Mouse (Mus musculus) lung, adult 2 months (tissue): ENCODE data around the gene Gm30191. TPM values are rescaled to one million over a fixed set of nuclear protein-coding genes. Genes with fewer than 3 reads are reported as not detected.
"Not testable (repeated sequence)": the region's sequence is repeated elsewhere in the genome, so short reads cannot be mapped to it uniquely, and the experiment has no call there.

ENCODE experiments used
- DNase-seq: peaks from one replicate; pipeline ENCODE4 v3.0.0; 2022
- H3K4me1 ChIP-seq: fragments of 200-500 bp; 2 replicates; pipeline ENCODE4 v1.6.1; 2011; ENCODE audit warnings: low read length; ENCODE audit not compliant: control insufficient read depth, insufficient read depth
- H3K4me3 ChIP-seq: fragments of 200-500 bp; replicated peaks from 2 replicates; pipeline ENCODE3; 2011; ENCODE audit warnings: low read depth, mild to moderate bottlenecking, control low read depth, low read length; ENCODE audit errors: extremely low read depth
- CTCF ChIP-seq: fragments of 200-500 bp; IDR thresholded peaks from 2 replicates; pipeline ENCODE4 v1.5.1; 2011; ENCODE audit warnings: mild to moderate bottlenecking, low read length, control low read depth; ENCODE audit not compliant: insufficient read depth
- POLR2A ChIP-seq: fragments of 200-500 bp; IDR thresholded peaks from 2 replicates; pipeline ENCODE4 v1.6.1; 2011; ENCODE audit warnings: low read depth, mild to moderate bottlenecking, control low read depth, low read length, borderline replicate concordance; ENCODE audit errors: extremely low read depth
- WGBS: fragments of 180-500 bp; shearing (Covaris S2); methylation state at CpG from one replicate; pipeline ENCODE4 v1.1.7; 2018; 5-methylcytosine and 5-hydroxymethylcytosine counted together
- polyA plus RNA-seq: library from polyadenylated mRNA; depleted of rRNA; stranded (reverse); fragments of >200 nt; gene quantifications from 2 replicates; pipeline ENCODE4 v1.2.3, GENCODE M21; 2012

Gene Gm30191
- polyA plus RNA-seq, 1 experiment: not detected

GRCm38 (mm10) chr4:134258354-134258753, 11.6 kb downstream of the Gm30191 start:
- Histone ChIP-seq H3K4me1 (peaks cover 4% of the 10 kb centered on the region), H3K4me3 (no peak overlapping the region)
- no peak for DNase-seq
- no peak for TF ChIP-seq POLR2A
- TF ChIP-seq CTCF: no peak
- WGBS: 21% methylated on average over 11 of the region's 11 CpGs

GRCm38 (mm10) chr4:134263191-134263590, 16.5 kb downstream of the Gm30191 start:
- no peak overlapping the region for H3K4me3 ChIP-seq
- TF ChIP-seq POLR2A (no peak), CTCF (peak; percentile 85)
- H3K4me1 ChIP-seq: peaks cover 4% of the 10 kb centered on the region; the same call in 1 of the 2 replicates
- DNase-seq: peak; percentile 74
- WGBS: 37% methylated on average over 6 of the region's 6 CpGs

- TF ChIP-seq POLR2A (no peak), CTCF (no peak)
- no peak for DNase-seq
- Histone ChIP-seq H3K4me3 (no peak overlapping the region), H3K4me1 (peaks cover 2% of the 10 kb centered on the region; the same call in 1 of the 2 replicates)
- 41% methylated on average over 9 of the region's 9 CpGs for WGBS
Observed at GRCm38 (mm10) chr4:134265860-134266585, 19.3 kb downstream of the Gm30191 start.

DNA sequence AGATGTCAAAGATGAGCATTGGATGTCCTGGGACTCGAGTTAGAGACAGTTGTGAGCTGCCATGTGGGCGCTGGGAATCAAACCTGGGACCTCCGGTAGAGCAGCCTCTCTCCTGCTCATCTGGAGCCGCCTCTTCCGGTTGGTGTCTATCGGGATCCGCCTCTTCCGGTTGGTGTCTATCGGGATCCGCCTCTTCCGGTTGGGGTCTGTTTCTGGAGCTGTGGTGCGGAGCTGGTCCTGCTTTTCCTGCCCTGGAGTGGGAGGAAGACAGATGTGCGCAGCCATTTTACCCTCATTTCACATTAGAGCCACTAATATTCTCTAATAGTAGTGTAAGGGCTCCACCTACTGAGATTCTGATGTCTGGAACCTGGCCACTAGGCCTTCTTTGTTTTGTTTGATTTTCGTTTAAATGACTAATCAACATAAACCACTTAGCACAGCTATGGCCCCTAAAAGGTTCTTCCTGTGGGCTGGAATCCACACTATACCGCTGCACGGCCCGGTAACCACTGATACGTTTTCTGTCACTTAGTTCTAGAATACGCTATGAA, 21.4 kb downstream of the Gm30191 start:
- no peak for DNase-seq
- Histone ChIP-seq H3K4me3 (no peak overlapping the region), H3K4me1 (peaks cover 5% of the 10 kb centered on the region; the same call in 1 of the 2 replicates)
- 59% methylated on average over 19 of the region's 19 CpGs for WGBS
- no peak for TF ChIP-seq POLR2A
- TF ChIP-seq CTCF: no peak

- not testable (repeated sequence) for DNase-seq, H3K4me1 ChIP-seq, H3K4me3 ChIP-seq
- 0 out of 2 replicates have a peak, but pooled peaks have one; percentile 14 for TF ChIP-seq CTCF
Observed at GRCm38 (mm10) chr4:134269622-134270021, 22.9 kb downstream of the Gm30191 start.

DNA sequence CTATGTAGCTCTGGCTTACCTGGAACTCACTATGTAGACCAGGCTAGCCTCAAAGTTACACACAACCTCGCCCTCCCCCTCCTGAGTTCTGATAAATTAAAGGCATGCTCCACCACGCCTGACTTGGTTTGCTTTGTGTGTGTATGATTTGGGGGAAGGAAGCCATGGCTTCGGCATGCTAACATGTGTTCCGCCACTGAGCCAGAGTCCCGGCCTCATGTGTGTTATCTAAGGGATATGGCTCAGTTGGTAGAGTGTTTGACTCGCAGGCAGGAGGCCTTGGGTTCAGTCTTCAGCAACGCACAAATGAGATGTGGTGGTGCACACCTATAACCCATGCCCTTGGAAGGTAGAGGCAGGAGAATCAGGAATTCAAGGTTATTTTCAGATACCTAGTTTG, 25.2 kb downstream of the Gm30191 start:
- DNase-seq: no peak
- H3K4me1 ChIP-seq: peaks cover 2% of the 10 kb centered on the region; the same call in 1 of the 2 replicates
- TF ChIP-seq CTCF (no peak), POLR2A (no peak)
- no peak overlapping the region for H3K4me3 ChIP-seq
- WGBS: 87% methylated on average over 7 of the region's 7 CpGs

DNA sequence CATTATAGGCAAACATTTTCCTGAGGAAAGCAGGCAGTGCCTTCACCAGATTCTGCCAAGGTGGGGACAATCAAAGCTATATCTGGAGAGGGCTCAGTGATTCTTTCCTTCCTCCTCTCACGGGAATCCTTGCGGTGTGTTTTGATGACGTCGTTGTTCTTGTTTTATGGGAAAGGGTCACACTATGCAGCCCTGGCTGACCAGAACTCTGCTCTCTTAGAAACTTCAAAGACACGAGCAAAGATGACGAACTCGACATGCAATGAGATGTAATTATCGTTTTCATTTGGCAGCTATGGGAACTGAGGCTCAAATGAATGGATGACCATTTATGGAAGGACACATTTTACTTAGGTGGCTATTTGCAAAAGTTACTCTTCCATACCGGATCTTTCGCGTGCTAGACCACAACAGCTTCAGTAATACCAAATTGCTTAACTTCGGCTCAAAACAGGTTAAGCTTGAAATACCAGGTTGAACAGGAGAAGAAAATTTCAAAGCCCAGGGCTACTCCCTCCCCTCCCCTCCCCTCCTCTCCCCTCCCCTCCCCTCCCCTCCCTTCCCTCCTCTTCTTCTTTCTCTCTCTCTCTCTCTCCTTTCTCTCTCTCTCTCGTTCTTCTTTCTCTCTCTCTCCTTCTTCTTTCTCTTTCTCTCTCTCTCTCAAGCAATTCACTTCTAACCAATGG, 26.1 kb downstream of the Gm30191 start:
- Histone ChIP-seq H3K4me1 (peaks cover 2% of the 10 kb centered on the region; the same call in 1 of the 2 replicates), H3K4me3 (no peak overlapping the region)
- TF ChIP-seq POLR2A (no peak), CTCF (no peak)
- no peak for DNase-seq
- 10% methylated on average over 12 of the region's 13 CpGs for WGBS

- DNase-seq: no peak
- Histone ChIP-seq H3K4me3 (no peak overlapping the region), H3K4me1 (peaks cover 2% of the 10 kb centered on the region; the same call in 1 of the 2 replicates)
- TF ChIP-seq POLR2A (no peak), CTCF (no peak)
- 4% methylated on average over 14 of the region's 14 CpGs for WGBS
Observed at GRCm38 (mm10) chr4:134273417-134274345, 26.9 kb downstream of the Gm30191 start.

DNA sequence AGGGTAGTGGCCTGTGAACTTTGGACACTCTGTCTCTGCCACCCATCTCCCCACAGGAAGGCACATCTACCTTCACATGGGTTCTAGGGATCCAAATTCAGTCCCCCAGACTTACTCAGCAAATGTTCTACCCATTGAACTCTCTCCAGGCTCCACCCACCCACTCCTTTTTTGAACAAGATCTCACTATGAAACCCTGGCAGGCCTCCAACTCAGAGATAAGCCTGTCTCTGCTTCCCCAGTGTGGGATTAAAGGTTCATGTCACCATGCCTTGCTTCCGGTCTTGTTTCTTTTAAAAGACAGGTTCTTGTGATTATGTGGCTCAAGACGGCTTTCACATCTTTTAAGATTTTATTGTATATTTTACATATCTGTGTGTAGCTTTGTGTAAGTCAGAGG, 38.2 kb downstream of the Gm30191 start:
- H3K4me1 ChIP-seq: peaks cover 4% of the 10 kb centered on the region; the same call in 1 of the 2 replicates
- DNase-seq: no peak
- TF ChIP-seq POLR2A (no peak), CTCF (no peak)
- 95% methylated on average over 2 of the region's 2 CpGs for WGBS
- no peak overlapping the region for H3K4me3 ChIP-seq
